Mouse (Mus musculus): ENCODE data around the gene Polr3gl.

DNA sequence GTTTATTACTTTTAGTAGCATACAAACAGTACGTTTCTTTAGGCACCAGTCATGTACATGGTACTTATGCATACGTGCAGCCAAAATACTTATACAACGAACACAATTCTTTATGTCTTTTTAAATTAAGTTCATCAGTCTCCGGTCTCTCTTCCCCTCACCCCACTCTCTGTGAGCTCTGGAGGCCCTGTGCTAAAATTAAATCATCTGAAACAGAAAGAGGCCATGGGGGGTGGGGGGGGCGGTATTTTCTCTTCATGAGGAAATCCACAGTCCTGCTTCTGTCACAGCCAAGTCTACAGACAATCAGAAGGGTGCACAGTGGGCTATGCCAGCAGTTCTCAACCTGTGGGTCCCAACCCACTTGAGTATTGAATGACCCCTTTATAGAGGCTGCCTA lies 44.6 kb downstream of the Polr3gl start:
- no peak for TF ChIP-seq CTCF (IDR thresholded peaks at IDR 0.05; ENCODE audit: control insufficient read depth, insufficient read depth, insufficient read length)
- no peak for TF ChIP-seq MAX (IDR thresholded peaks at IDR 0.05)
- no peak for TF ChIP-seq MYOD1 (IDR thresholded peaks at IDR 0.05; ENCODE audit: control insufficient read depth, insufficient read length, low read depth)
- TF ChIP-seq USF1 (IDR thresholded peaks at IDR 0.05; ENCODE audit: low read depth): no peak
- TF ChIP-seq MYOG (IDR thresholded peaks at IDR 0.05; ENCODE audit: control insufficient read depth, extremely low read depth, insufficient read length): no peak
